In genomic region chr5:142800656-142801055, GRCm38 (mm10) we compare ENCODE assay signal across 13 mouse cellular contexts. TPM values are rescaled to one million over a fixed set of nuclear protein-coding genes. Genes with fewer than 3 reads are reported as not detected.
DNase-seq lines count a peak whose midpoint lies in the region; ATAC-seq lines count a peak whose summit lies in the region.
"Had no signal": no experiment of that assay in that cellular context is flagged by ENCODE, and none has a peak within 500 bp of the region (broad histone marks: within the 10 kb centered on the region; RNA-seq: fewer than 3 reads in every experiment).

No protein-coding gene starts in this region.

- peak; percentile 85 for DNase-seq in ZHBTc4 (ENCODE audit: low read depth, low spot score)
- no peak for DNase-seq in frontal cortex, postnatal 36 days (ENCODE audit: low spot score in 2 of 2)
- DNase-seq in ovary, postnatal 14 days (ENCODE audit: low spot score) = no peak
- DNase-seq: cerebellum, adult 11 months; gastrocnemius, postnatal 25 days; kidney, postnatal 25 days; lung, postnatal 14 days; right cerebral cortex, postnatal 25 days had no signal

- 18% methylated on average over 6 of the region's 6 CpGs for WGBS in hindbrain, embryonic 13.5 days
- WGBS in hindbrain, embryonic 16.5 days = 26% methylated on average over 6 of the region's 6 CpGs
- 4% methylated on average over 6 of the region's 6 CpGs for WGBS in forebrain, embryonic 13.5 days
- WGBS in midbrain, embryonic 12.5 days = 5% methylated on average over 6 of the region's 6 CpGs

- peak overlapping the region; percentile 22; the same call in 1 of the 2 replicates for H3K4me2 ChIP-seq in hindbrain, embryonic 13.5 days
- H3K4me2 ChIP-seq in hindbrain, embryonic 16.5 days (ENCODE audit: low read length) = no peak overlapping the region
- H3K4me2 ChIP-seq in forebrain, embryonic 13.5 days = peak overlapping the region; percentile 36
- H3K4me2 ChIP-seq in midbrain, embryonic 12.5 days (replicated peaks) = peak overlapping the region; percentile 21; the same call in 1 of the 2 replicates

- H3K9ac ChIP-seq in hindbrain, embryonic 13.5 days = no peak overlapping the region
- no peak overlapping the region for H3K9ac ChIP-seq in hindbrain, embryonic 16.5 days (ENCODE audit: low read depth, low read length)
- H3K9ac ChIP-seq in forebrain, embryonic 13.5 days = peak overlapping the region; percentile 41
- H3K9ac ChIP-seq in midbrain, embryonic 12.5 days (replicated peaks) = no peak overlapping the region

- no peaks in the 10 kb centered on the region for H3K9me3 ChIP-seq in hindbrain, embryonic 13.5 days
- H3K9me3 ChIP-seq in hindbrain, embryonic 16.5 days (ENCODE audit: control insufficient read depth, low read length) = no peaks in the 10 kb centered on the region
- no peaks in the 10 kb centered on the region for H3K9me3 ChIP-seq in forebrain, embryonic 13.5 days (replicated peaks)
- no peaks in the 10 kb centered on the region for H3K9me3 ChIP-seq in midbrain, embryonic 12.5 days

- no peak overlapping the region for H3K4me3 ChIP-seq in hindbrain, embryonic 13.5 days
- no peak overlapping the region for H3K4me3 ChIP-seq in hindbrain, embryonic 16.5 days (ENCODE audit: low read length)
- H3K4me3 ChIP-seq in forebrain, embryonic 13.5 days = no peak overlapping the region
- no peak overlapping the region for H3K4me3 ChIP-seq in midbrain, embryonic 12.5 days

- H3K27ac ChIP-seq in hindbrain, embryonic 13.5 days = no peak overlapping the region
- no peak overlapping the region for H3K27ac ChIP-seq in hindbrain, embryonic 16.5 days (ENCODE audit: low read depth, low read length)
- peak overlapping the region; percentile 42; the same call in 1 of the 2 replicates for H3K27ac ChIP-seq in forebrain, embryonic 13.5 days
- H3K27ac ChIP-seq in midbrain, embryonic 12.5 days (replicated peaks) = no peak overlapping the region; the same call in 1 of the 2 replicates

- H3K36me3 ChIP-seq in hindbrain, embryonic 13.5 days = peaks cover 12% of the 10 kb centered on the region
- H3K36me3 ChIP-seq in hindbrain, embryonic 16.5 days (ENCODE audit: control insufficient read depth, insufficient read depth, low read length) = peaks cover 2% of the 10 kb centered on the region; the same call in 1 of the 2 replicates
- peaks cover 37% of the 10 kb centered on the region for H3K36me3 ChIP-seq in forebrain, embryonic 13.5 days (ENCODE audit: poor library complexity, severe bottlenecking)
- H3K36me3 ChIP-seq in midbrain, embryonic 12.5 days = peaks cover 12% of the 10 kb centered on the region

- peaks cover 95% of the 10 kb centered on the region for H3K4me1 ChIP-seq in hindbrain, embryonic 13.5 days (replicated peaks)
- peaks cover 52% of the 10 kb centered on the region for H3K4me1 ChIP-seq in hindbrain, embryonic 16.5 days (ENCODE audit: control insufficient read depth, insufficient read depth, low read depth, low read length)
- H3K4me1 ChIP-seq in forebrain, embryonic 13.5 days = peaks cover 91% of the 10 kb centered on the region
- peaks cover 66% of the 10 kb centered on the region for H3K4me1 ChIP-seq in midbrain, embryonic 12.5 days

- ATAC-seq in hindbrain, embryonic 13.5 days (ENCODE audit: low FRiP score) = no peak
- no peak for ATAC-seq in hindbrain, embryonic 16.5 days
- ATAC-seq in forebrain, embryonic 13.5 days = no peak
- no peak for ATAC-seq in midbrain, embryonic 12.5 days (ENCODE audit: low FRiP score, low read depth)
- no peak for ATAC-seq in granulocyte monocyte progenitor cell, adult 5-6 weeks (replicated peaks; ENCODE audit: poor library complexity, severe bottlenecking)

- no peaks in the 10 kb centered on the region for H3K27me3 ChIP-seq in hindbrain, embryonic 13.5 days
- no peaks in the 10 kb centered on the region for H3K27me3 ChIP-seq in hindbrain, embryonic 16.5 days (replicated peaks; ENCODE audit: control insufficient read depth, insufficient read depth, low read length)
- H3K27me3 ChIP-seq in forebrain, embryonic 13.5 days = no peaks in the 10 kb centered on the region
- no peaks in the 10 kb centered on the region for H3K27me3 ChIP-seq in midbrain, embryonic 12.5 days

RNA-seq across cellular contexts. Expression of gene Tnrc18, which starts 16.8 kb away (rescaled TPM):
- 33.1 and 35.8 TPM in 2 replicates for polyA plus RNA-seq in hindbrain, embryonic 13.5 days (2015; fragmentation: Nextera tagmentation; extraction: Ambion mirVana)
- polyA plus RNA-seq in hindbrain, embryonic 16.5 days (2015; fragmentation: Nextera tagmentation; extraction: Ambion mirVana) = 19.7 and 23.8 TPM in 2 replicates
- 34.7 and 35.9 TPM in 2 replicates for polyA plus RNA-seq in forebrain, embryonic 13.5 days (2015; fragmentation: Nextera tagmentation; extraction: Ambion mirVana)
- polyA plus RNA-seq in midbrain, embryonic 12.5 days (2016; fragmentation: Nextera tagmentation; extraction: Ambion mirVana) = 61.1 and 64.1 TPM in 2 replicates
- 50.4 and 50.6 TPM in 2 replicates for total RNA-seq in granulocyte monocyte progenitor cell, adult 5-6 weeks (2014; fragmentation: Nextera tagmentation)
- total RNA-seq in granulocyte monocyte progenitor cell, adult 5-6 weeks (2017) = 9.0 and 13.8 TPM in 2 replicates
